Comparison of ENCODE assay signal across 14 mouse cellular contexts in the genomic region with DNA sequence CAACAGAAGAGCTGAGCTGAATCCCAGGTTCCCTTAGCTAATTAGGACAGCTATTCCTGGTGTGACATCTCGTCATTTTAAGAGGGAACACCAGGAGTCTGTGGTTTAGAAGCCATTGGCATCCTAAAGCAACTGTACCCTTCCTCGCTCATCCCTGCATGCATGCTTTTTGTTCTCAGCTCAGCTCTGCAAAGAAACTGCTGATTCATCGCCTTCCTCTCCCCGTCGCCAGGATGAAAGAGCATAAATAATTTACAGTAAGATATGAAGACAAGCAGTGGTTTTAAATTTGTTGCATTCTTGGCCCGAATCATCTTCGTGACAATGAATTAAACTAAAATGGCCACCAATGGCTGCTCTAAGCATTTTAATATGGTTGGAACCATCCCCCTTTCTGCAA.
DNase-seq lines count a peak whose midpoint lies in the region; ATAC-seq and TF ChIP-seq lines count a peak whose summit lies in the region.
"Had no signal": no experiment of that assay in that cellular context is flagged by ENCODE, and none has a peak within 500 bp of the region (broad histone marks: within the 10 kb centered on the region; RNA-seq: fewer than 3 reads in every experiment).

No protein-coding gene starts in this region.

- no peaks in the 10 kb centered on the region for H3K27me3 ChIP-seq in embryonic facial prominence, embryonic 14.5 days (replicated peaks; ENCODE audit: control insufficient read depth, insufficient read depth, low read length)
- no peaks in the 10 kb centered on the region for H3K27me3 ChIP-seq in embryonic facial prominence, embryonic 10.5 days (replicated peaks; ENCODE audit: low read depth, poor library complexity, severe bottlenecking)
- no peaks in the 10 kb centered on the region for H3K27me3 ChIP-seq in lung, embryonic 14.5 days (ENCODE audit: insufficient read depth, low read length)
- H3K27me3 ChIP-seq in lung, postnatal 0 days (replicated peaks; ENCODE audit: insufficient read depth, low read length), result no peaks in the 10 kb centered on the region
- no peaks in the 10 kb centered on the region for H3K27me3 ChIP-seq in hindbrain, embryonic 11.5 days (ENCODE audit: control insufficient read depth, insufficient read depth, low read length)
- no peaks in the 10 kb centered on the region for H3K27me3 ChIP-seq in midbrain, embryonic 16.5 days (ENCODE audit: control insufficient read depth, insufficient read depth, low read depth, low read length)
- H3K27me3 ChIP-seq: liver, embryonic 15.5 days had no signal

- no peaks in the 10 kb centered on the region for H3K36me3 ChIP-seq in embryonic facial prominence, embryonic 14.5 days (ENCODE audit: control insufficient read depth, insufficient read depth, low read length)
- no peaks in the 10 kb centered on the region for H3K36me3 ChIP-seq in embryonic facial prominence, embryonic 10.5 days (replicated peaks)
- no peaks in the 10 kb centered on the region for H3K36me3 ChIP-seq in lung, embryonic 14.5 days (ENCODE audit: insufficient read depth)
- H3K36me3 ChIP-seq in lung, postnatal 0 days (ENCODE audit: insufficient read depth, low read length), result no peaks in the 10 kb centered on the region
- H3K36me3 ChIP-seq in hindbrain, embryonic 11.5 days (ENCODE audit: control insufficient read depth, insufficient read depth, low read length), result no peaks in the 10 kb centered on the region
- H3K36me3 ChIP-seq in midbrain, embryonic 16.5 days (ENCODE audit: control insufficient read depth, insufficient read depth, low read length), result no peaks in the 10 kb centered on the region
- H3K36me3 ChIP-seq: liver, embryonic 15.5 days had no signal

- no peak for DNase-seq in embryonic facial prominence, embryonic 14.5 days (ENCODE audit: low spot score)
- no peak for DNase-seq in embryonic facial prominence, embryonic 10.5 days (ENCODE audit: low spot score)
- DNase-seq in lung, embryonic 14.5 days, result peak; percentile 37
- DNase-seq in lung, postnatal 0 days (ENCODE audit: low spot score), result no peak
- DNase-seq in hindbrain, embryonic 11.5 days (ENCODE audit: low spot score), result no peak
- no peak for DNase-seq in spleen, adult 12 weeks (ENCODE audit: low spot score)
- no peak for DNase-seq in spleen, postnatal 36 days (ENCODE audit: low spot score in 2 of 2)
- DNase-seq: B cell, adult 2 months; gastrocnemius, postnatal 25 days; kidney, adult 2 months; thymus, postnatal 14 days had no signal

- WGBS in embryonic facial prominence, embryonic 14.5 days, result 60% methylated on average over 7 of the region's 7 CpGs
- 81% methylated on average over 7 of the region's 7 CpGs for WGBS in embryonic facial prominence, embryonic 10.5 days
- WGBS in lung, embryonic 14.5 days, result 46% methylated on average over 7 of the region's 7 CpGs
- WGBS in lung, postnatal 0 days, result 49% methylated on average over 7 of the region's 7 CpGs
- 78% methylated on average over 7 of the region's 7 CpGs for WGBS in hindbrain, embryonic 11.5 days
- WGBS in midbrain, embryonic 16.5 days, result 43% methylated on average over 7 of the region's 7 CpGs

- TF ChIP-seq CTCF in lung, embryonic 14.5 days (IDR thresholded peaks at IDR 0.05; ENCODE audit: low read depth), result no peak
- TF ChIP-seq CTCF in lung, postnatal 0 days (IDR thresholded peaks at IDR 0.05), result no peak

- 0 out of 2 replicates have a peak, but pooled peaks have one; percentile 22 for ATAC-seq in embryonic facial prominence, embryonic 14.5 days (ENCODE audit: low read depth)
- no peak for ATAC-seq in lung, embryonic 14.5 days (ENCODE audit: insufficient read depth)
- no peak for ATAC-seq in lung, postnatal 0 days
- ATAC-seq in hindbrain, embryonic 11.5 days (ENCODE audit: low FRiP score), result no peak
- peak; percentile 51; the same call in 1 of the 2 replicates for ATAC-seq in midbrain, embryonic 16.5 days

- no peaks in the 10 kb centered on the region for H3K9me3 ChIP-seq in embryonic facial prominence, embryonic 14.5 days (ENCODE audit: control insufficient read depth, low read length)
- no peaks in the 10 kb centered on the region for H3K9me3 ChIP-seq in embryonic facial prominence, embryonic 10.5 days
- H3K9me3 ChIP-seq in lung, embryonic 14.5 days (ENCODE audit: low read depth, low read length), result no peaks in the 10 kb centered on the region
- H3K9me3 ChIP-seq in lung, postnatal 0 days (ENCODE audit: low read length), result no peaks in the 10 kb centered on the region
- H3K9me3 ChIP-seq in hindbrain, embryonic 11.5 days (ENCODE audit: control insufficient read depth, low read length), result no peaks in the 10 kb centered on the region
- H3K9me3 ChIP-seq in midbrain, embryonic 16.5 days (replicated peaks; ENCODE audit: control insufficient read depth, low read length, poor library complexity, severe bottlenecking), result no peaks in the 10 kb centered on the region
- H3K9me3 ChIP-seq: liver, embryonic 15.5 days had no signal

- H3K4me2 ChIP-seq in embryonic facial prominence, embryonic 14.5 days (ENCODE audit: low read depth, low read length), result no peak overlapping the region
- H3K4me2 ChIP-seq in lung, embryonic 14.5 days, result no peak overlapping the region
- H3K4me2 ChIP-seq in lung, postnatal 0 days (replicated peaks; ENCODE audit: low read depth, low read length), result no peak overlapping the region
- H3K4me2 ChIP-seq in hindbrain, embryonic 11.5 days (replicated peaks; ENCODE audit: low read depth, low read length), result no peak overlapping the region
- H3K4me2 ChIP-seq in midbrain, embryonic 16.5 days (ENCODE audit: low read length), result no peak overlapping the region
- H3K4me2 ChIP-seq: liver, embryonic 15.5 days had no signal

- no peak for TF ChIP-seq EP300 in lung, postnatal 0 days (IDR thresholded peaks at IDR 0.05)

- no peak overlapping the region for H3K27ac ChIP-seq in embryonic facial prominence, embryonic 14.5 days (replicated peaks; ENCODE audit: low read depth, low read length)
- H3K27ac ChIP-seq in embryonic facial prominence, embryonic 10.5 days (replicated peaks), result no peak overlapping the region; the same call in 1 of the 2 replicates
- no peak overlapping the region for H3K27ac ChIP-seq in lung, embryonic 14.5 days (ENCODE audit: low read depth)
- H3K27ac ChIP-seq in lung, postnatal 0 days (ENCODE audit: low read length), result no peak overlapping the region
- peak overlapping the region; percentile 59; the same call in 1 of the 2 replicates for H3K27ac ChIP-seq in hindbrain, embryonic 11.5 days (ENCODE audit: low read depth, low read length)
- peak overlapping the region; percentile 79 for H3K27ac ChIP-seq in midbrain, embryonic 16.5 days (ENCODE audit: low read length)
- H3K27ac ChIP-seq: liver, embryonic 15.5 days had no signal

- H3K4me1 ChIP-seq in embryonic facial prominence, embryonic 14.5 days (ENCODE audit: control insufficient read depth, insufficient read depth, low read length), result no peaks in the 10 kb centered on the region
- peaks cover 12% of the 10 kb centered on the region; the same call in 1 of the 2 replicates for H3K4me1 ChIP-seq in embryonic facial prominence, embryonic 10.5 days
- H3K4me1 ChIP-seq in lung, embryonic 14.5 days (ENCODE audit: insufficient read depth), result no peaks in the 10 kb centered on the region
- H3K4me1 ChIP-seq in lung, postnatal 0 days (ENCODE audit: insufficient read depth, low read depth, low read length), result no peaks in the 10 kb centered on the region
- H3K4me1 ChIP-seq in hindbrain, embryonic 11.5 days (replicated peaks; ENCODE audit: control insufficient read depth, insufficient read depth, low read length), result peaks cover 5% of the 10 kb centered on the region
- H3K4me1 ChIP-seq in midbrain, embryonic 16.5 days (ENCODE audit: control insufficient read depth, insufficient read depth, low read length), result peaks cover 12% of the 10 kb centered on the region
- H3K4me1 ChIP-seq: liver, embryonic 15.5 days had no signal

- no peak overlapping the region for H3K4me3 ChIP-seq in embryonic facial prominence, embryonic 14.5 days (ENCODE audit: low read depth, low read length)
- H3K4me3 ChIP-seq in embryonic facial prominence, embryonic 10.5 days, result no peak overlapping the region
- no peak overlapping the region for H3K4me3 ChIP-seq in lung, embryonic 14.5 days (ENCODE audit: low read depth, low read length)
- H3K4me3 ChIP-seq in lung, postnatal 0 days (ENCODE audit: low read depth, low read length), result no peak overlapping the region
- no peak overlapping the region for H3K4me3 ChIP-seq in hindbrain, embryonic 11.5 days (ENCODE audit: low read depth, low read length)
- no peak overlapping the region for H3K4me3 ChIP-seq in midbrain, embryonic 16.5 days (ENCODE audit: low read depth, low read length)
- H3K4me3 ChIP-seq: erythroblast, embryonic 14.5 days; liver, embryonic 15.5 days had no signal

- no peak overlapping the region for H3K9ac ChIP-seq in embryonic facial prominence, embryonic 14.5 days (ENCODE audit: low read depth, low read length)
- H3K9ac ChIP-seq in lung, embryonic 14.5 days, result no peak overlapping the region
- no peak overlapping the region for H3K9ac ChIP-seq in lung, postnatal 0 days (replicated peaks; ENCODE audit: low read depth)
- H3K9ac ChIP-seq in hindbrain, embryonic 11.5 days (ENCODE audit: low read depth, low read length), result no peak overlapping the region
- no peak overlapping the region; the same call in 1 of the 2 replicates for H3K9ac ChIP-seq in midbrain, embryonic 16.5 days (ENCODE audit: low read depth, low read length)
- H3K9ac ChIP-seq: liver, embryonic 15.5 days had no signal

Comparison
In these comparisons a context has a peak if more than half of its experiments do, and no peak if none do; other contexts are left out.
1. ATAC-seq: peak in embryonic facial prominence, embryonic 14.5 days (single experiment) and midbrain, embryonic 16.5 days (single experiment); none in lung, embryonic 14.5 days (single experiment), lung, postnatal 0 days (single experiment) and hindbrain, embryonic 11.5 days (single experiment).
2. H3K27ac ChIP-seq: peak in hindbrain, embryonic 11.5 days (single experiment) and midbrain, embryonic 16.5 days (single experiment); none in embryonic facial prominence, embryonic 14.5 days (single experiment), embryonic facial prominence, embryonic 10.5 days (single experiment), lung, embryonic 14.5 days (single experiment) and lung, postnatal 0 days (single experiment).